Mouse (Mus musculus): Measurements from ENCODE around the gene Syne1. TPM values are rescaled to one million over a fixed set of nuclear protein-coding genes. Genes with fewer than 3 reads are reported as not detected.

The Syne1 gene
- polyA plus RNA-seq, 1 experiment from 2014 or later, result 7.9 TPM

DNA sequence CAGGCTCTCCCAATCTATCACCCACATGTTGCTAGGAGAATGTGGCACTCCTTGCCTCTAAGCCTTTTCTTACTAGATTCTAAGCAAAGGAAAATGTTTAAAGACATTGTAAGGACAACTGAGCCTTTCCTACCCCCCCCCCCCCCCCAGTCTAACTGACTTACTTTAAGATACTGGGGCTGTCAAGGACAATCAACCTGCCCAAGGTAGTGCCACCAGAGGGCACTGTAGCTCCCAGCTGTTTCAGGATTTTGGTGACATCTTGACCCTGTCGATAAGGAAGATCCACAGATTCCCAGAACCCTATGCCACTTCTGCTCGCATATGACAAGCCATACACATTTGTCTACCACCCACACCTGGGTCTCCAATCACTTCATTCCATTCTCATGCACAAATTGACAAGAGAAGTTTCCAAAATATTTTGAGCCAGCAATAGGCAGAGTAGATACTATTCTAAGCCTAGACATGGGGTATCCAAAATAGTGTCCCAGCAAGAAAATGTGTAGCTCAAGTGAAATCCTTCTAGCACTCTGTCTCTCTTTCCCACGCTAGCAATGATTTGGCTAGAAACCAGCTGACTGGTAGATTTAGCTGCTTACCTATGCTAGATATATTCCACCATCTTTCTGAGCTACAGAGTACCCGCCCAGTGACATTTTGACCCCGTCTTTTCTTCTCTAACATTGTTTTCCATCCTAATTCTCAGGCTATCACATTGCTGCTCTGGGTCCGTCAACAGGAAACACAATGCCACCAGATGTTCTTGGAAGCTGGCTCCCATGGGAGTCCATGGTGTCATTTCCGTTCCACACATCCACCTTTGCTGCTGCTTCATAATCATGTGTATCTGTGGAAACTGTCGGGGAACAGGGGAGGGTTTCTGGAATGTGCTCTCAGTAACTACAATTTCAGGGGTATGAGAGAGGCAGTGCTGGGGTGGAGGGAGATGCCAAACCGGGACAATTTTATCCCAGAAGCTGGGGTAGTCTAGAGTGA, 70.4 kb downstream of the Syne1 start:
- Histone ChIP-seq H3K9me3 (ENCODE audit: low read depth, low read length) (no peaks in the 10 kb centered on the region), H3K36me3 (ENCODE audit: insufficient read depth) (no peaks in the 10 kb centered on the region), H3K27me3 (ENCODE audit: insufficient read depth, low read length) (no peaks in the 10 kb centered on the region), H3K9ac (no peak overlapping the region), H3K4me3 (ENCODE audit: low read depth, low read length) (no peak overlapping the region), H3K4me2 (no peak overlapping the region), H3K4me1 (ENCODE audit: insufficient read depth) (no peaks in the 10 kb centered on the region), H3K27ac (ENCODE audit: low read depth) (no peak overlapping the region)
- DNase-seq, result no peak
- 76% methylated on average over 9 of the region's 9 CpGs for WGBS
- no peak for ATAC-seq (ENCODE audit: insufficient read depth)
- TF ChIP-seq CTCF (IDR thresholded peaks at IDR 0.05; ENCODE audit: low read depth), result no peak

DNA sequence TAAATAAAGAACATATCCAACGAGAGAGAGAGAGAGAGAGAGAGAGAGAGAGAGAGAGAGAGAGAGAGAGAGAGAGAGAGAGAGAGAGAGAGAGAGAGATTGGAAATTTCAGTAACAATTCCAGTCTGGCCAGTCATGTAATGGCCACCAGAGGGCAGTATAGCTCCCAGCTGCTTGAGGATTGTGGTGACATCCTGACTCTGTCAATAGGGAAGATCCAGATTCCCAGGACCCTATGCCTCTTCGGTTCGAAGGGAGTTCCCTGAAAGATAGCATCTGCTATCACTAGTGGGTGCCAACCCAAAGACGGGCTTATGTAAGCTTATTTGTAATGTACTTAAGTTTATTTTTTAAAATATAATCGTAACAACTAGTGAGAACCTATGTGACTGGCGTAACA, 71.2 kb downstream of the Syne1 start:
- Histone ChIP-seq H3K36me3 (ENCODE audit: insufficient read depth) (no peaks in the 10 kb centered on the region), H3K4me1 (ENCODE audit: insufficient read depth) (no peaks in the 10 kb centered on the region), H3K4me3 (ENCODE audit: low read depth, low read length) (no peak overlapping the region), H3K9ac (no peak overlapping the region), H3K9me3 (ENCODE audit: low read depth, low read length) (no peaks in the 10 kb centered on the region), H3K27ac (ENCODE audit: low read depth) (no peak overlapping the region), H3K27me3 (ENCODE audit: insufficient read depth, low read length) (no peaks in the 10 kb centered on the region), H3K4me2 (no peak overlapping the region)
- 44% methylated on average over 6 of the region's 6 CpGs for WGBS
- no peak for ATAC-seq (ENCODE audit: insufficient read depth)
- DNase-seq, result peak; percentile 80
- TF ChIP-seq CTCF (IDR thresholded peaks at IDR 0.05; ENCODE audit: low read depth), result peak; percentile 84

DNA sequence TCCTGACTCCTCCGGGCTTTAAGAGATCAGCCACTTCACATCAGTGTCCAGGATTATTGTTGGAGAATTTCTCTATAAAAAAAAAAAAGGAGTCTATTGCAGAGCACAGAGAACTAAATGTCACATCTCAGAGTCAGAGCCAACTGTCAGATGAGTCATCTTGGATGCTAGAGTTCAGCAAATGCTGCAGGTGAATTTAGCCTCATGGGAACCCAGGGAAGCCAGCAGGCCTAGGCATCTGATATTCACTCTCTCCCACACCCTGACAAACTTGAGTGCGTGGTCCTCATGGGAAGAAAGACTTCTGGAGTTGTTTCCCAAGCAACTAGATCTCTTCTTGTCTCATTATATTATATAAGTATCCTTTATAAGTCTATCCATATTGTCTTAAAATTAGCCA, 82.6 kb downstream of the Syne1 start:
- Histone ChIP-seq H3K9me3 (ENCODE audit: low read depth, low read length) (no peaks in the 10 kb centered on the region), H3K4me3 (ENCODE audit: low read depth, low read length) (no peak overlapping the region), H3K4me2 (no peak overlapping the region), H3K27ac (ENCODE audit: low read depth) (no peak overlapping the region), H3K4me1 (ENCODE audit: insufficient read depth) (no peaks in the 10 kb centered on the region), H3K9ac (no peak overlapping the region), H3K36me3 (ENCODE audit: insufficient read depth) (no peaks in the 10 kb centered on the region), H3K27me3 (ENCODE audit: insufficient read depth, low read length) (no peaks in the 10 kb centered on the region)
- DNase-seq (no peak), ATAC-seq (ENCODE audit: insufficient read depth) (no peak)
- TF ChIP-seq CTCF (IDR thresholded peaks at IDR 0.05; ENCODE audit: low read depth), result no peak
- 83% methylated on average over 2 of the region's 2 CpGs for WGBS

DNA sequence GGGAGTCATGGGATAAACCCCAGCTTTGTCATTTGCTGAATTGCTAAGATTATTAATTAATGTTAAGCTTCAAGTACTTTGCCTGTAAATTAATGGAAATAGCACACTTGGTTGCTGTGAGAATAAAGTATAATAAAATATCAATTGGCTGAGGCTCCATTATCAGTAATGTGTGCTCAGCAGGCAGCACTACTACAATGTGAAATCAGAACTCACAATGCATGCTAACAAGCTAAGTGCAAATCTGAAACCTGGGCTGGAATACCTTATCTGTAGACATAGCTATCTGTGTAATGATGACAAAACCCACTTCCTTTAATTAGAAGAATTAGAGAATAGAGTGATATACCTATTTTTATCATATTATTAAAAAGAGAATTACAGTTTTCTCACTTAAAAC, 97.5 kb downstream of the Syne1 start:
- Histone ChIP-seq H3K4me1 (ENCODE audit: insufficient read depth) (no peaks in the 10 kb centered on the region), H3K9me3 (ENCODE audit: low read depth, low read length) (no peaks in the 10 kb centered on the region), H3K4me2 (no peak overlapping the region), H3K4me3 (ENCODE audit: low read depth, low read length) (no peak overlapping the region), H3K27me3 (ENCODE audit: insufficient read depth, low read length) (no peaks in the 10 kb centered on the region), H3K9ac (no peak overlapping the region), H3K36me3 (ENCODE audit: insufficient read depth) (no peaks in the 10 kb centered on the region), H3K27ac (ENCODE audit: low read depth) (no peak overlapping the region)
- no peak for TF ChIP-seq CTCF (IDR thresholded peaks at IDR 0.05; ENCODE audit: low read depth)
- no peak for ATAC-seq (ENCODE audit: insufficient read depth)
- DNase-seq, result no peak

DNA sequence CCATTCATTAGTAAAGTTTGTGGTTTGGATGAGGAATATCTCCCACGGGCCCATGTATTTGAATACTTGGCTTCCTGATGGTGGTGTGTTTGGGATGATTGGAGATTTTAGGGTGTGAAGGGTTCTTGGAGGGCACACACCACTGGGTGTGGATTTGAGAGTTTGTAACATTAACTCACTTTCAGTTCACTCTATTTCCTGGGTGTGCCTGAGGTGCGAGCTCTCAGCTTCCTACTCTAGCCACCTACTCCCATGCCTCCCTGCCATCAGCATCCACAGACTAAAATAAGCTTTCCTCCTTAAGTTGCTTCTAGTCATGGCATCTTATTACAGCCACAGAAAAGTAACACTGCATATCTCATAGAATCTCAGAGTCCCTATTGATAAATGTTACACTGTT, 101.3 kb downstream of the Syne1 start:
- WGBS, result 88% methylated on average over 2 of the region's 2 CpGs
- TF ChIP-seq CTCF (IDR thresholded peaks at IDR 0.05; ENCODE audit: low read depth), result no peak

DNA sequence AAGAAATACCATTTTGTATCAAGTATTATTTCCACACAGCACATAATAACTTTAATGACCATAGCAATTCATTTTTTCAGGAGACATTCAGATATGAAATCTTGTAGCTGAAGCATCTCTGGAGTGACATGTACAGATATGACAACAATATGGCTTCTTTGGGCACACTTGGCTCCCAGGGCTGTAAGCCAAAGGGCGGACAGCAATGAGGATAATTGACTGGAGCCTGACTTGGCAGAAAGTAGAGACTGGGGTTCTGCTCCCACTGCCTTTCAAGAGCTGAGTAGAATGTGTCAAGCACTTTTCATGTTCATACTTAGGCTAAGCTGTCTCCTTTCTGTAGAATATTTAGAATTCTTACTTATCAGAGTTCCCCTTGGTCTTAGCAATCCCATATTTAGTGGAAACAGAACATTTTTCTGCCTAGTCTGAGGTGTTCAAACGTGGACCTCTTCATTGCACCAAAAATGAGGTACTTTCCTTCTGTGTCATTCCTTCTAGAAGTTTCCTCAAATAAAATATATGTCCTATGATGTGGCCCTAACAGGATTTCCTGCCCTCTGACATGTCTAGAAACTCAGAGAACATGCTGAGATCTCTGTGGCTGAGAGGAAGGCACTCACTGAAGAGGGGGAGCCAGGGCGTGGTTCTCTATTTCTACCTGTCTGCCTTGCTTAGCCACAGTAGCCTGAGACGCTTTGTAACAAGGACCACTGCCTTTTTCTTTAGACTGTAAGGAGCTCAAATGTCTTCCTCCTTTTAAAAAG, 103.1 kb downstream of the Syne1 start:
- WGBS, result 57% methylated on average over 4 of the region's 4 CpGs
- DNase-seq (no peak), ATAC-seq (ENCODE audit: insufficient read depth) (no peak)
- TF ChIP-seq CTCF (IDR thresholded peaks at IDR 0.05; ENCODE audit: low read depth), result no peak
- Histone ChIP-seq H3K4me1 (ENCODE audit: insufficient read depth) (no peaks in the 10 kb centered on the region), H3K27me3 (ENCODE audit: insufficient read depth, low read length) (no peaks in the 10 kb centered on the region), H3K36me3 (ENCODE audit: insufficient read depth) (no peaks in the 10 kb centered on the region), H3K4me2 (no peak overlapping the region), H3K9ac (no peak overlapping the region), H3K27ac (ENCODE audit: low read depth) (no peak overlapping the region), H3K4me3 (ENCODE audit: low read depth, low read length) (no peak overlapping the region), H3K9me3 (ENCODE audit: low read depth, low read length) (no peaks in the 10 kb centered on the region)

More for the DNA sequence above, 101.3 kb downstream of the Syne1 start:
- Histone ChIP-seq H3K36me3 (ENCODE audit: insufficient read depth) (no peaks in the 10 kb centered on the region), H3K4me1 (ENCODE audit: insufficient read depth) (no peaks in the 10 kb centered on the region), H3K9ac (no peak overlapping the region), H3K27me3 (ENCODE audit: insufficient read depth, low read length) (no peaks in the 10 kb centered on the region), H3K4me3 (ENCODE audit: low read depth, low read length) (no peak overlapping the region), H3K9me3 (ENCODE audit: low read depth, low read length) (no peaks in the 10 kb centered on the region), H3K27ac (ENCODE audit: low read depth) (no peak overlapping the region), H3K4me2 (no peak overlapping the region)
- no peak for DNase-seq
- no peak for ATAC-seq (ENCODE audit: insufficient read depth)

DNA sequence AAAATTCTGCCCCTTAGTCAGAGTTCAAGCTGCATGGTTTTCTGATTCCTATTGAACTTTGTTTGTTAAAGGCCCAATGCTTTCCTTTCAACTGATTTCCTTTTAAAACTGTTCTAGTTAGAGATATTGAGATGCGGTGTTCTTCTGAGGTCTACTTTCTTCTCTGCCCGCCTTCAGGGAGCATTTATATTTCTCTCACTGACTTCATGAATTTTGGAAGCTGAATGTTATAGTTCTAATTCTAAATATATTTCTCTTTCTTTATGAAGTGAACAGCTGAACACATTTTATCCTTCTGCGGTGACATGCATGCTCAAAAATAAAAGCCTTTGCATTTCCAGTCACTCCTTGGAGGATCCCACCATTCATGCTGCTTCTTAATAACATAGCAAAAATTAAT, 106.0 kb downstream of the Syne1 start:
- Histone ChIP-seq H3K4me2 (no peak overlapping the region), H3K27me3 (ENCODE audit: insufficient read depth, low read length) (no peaks in the 10 kb centered on the region), H3K9ac (no peak overlapping the region), H3K4me3 (ENCODE audit: low read depth, low read length) (no peak overlapping the region), H3K36me3 (ENCODE audit: insufficient read depth) (no peaks in the 10 kb centered on the region), H3K27ac (ENCODE audit: low read depth) (no peak overlapping the region), H3K9me3 (ENCODE audit: low read depth, low read length) (no peaks in the 10 kb centered on the region), H3K4me1 (ENCODE audit: insufficient read depth) (no peaks in the 10 kb centered on the region)
- DNase-seq, result no peak
- 87% methylated on average over 3 of the region's 3 CpGs for WGBS
- TF ChIP-seq CTCF (IDR thresholded peaks at IDR 0.05; ENCODE audit: low read depth), result no peak
- ATAC-seq (ENCODE audit: insufficient read depth), result no peak

All from lung, embryonic 14.5 days (tissue).